Mouse (Mus musculus) intestine, embryonic 15.5 days (tissue): ENCODE data around the gene Chrna9. TPM values are rescaled to one million over a fixed set of nuclear protein-coding genes. Genes with fewer than 3 reads are reported as not detected.

Source experiments
- ATAC-seq: fragments of 200-750 bp; cut with Nextera tagmentation; 2 replicates; pipeline ENCODE4 v1.8.0; 2017; ENCODE audit warnings: moderate TSS enrichment, moderate library complexity
- H3K27ac ChIP-seq: fragments of 300-500 bp; sonication (generic); 2 replicates; pipeline ENCODE4 v1.5.1; 2015; ENCODE audit warnings: mild to moderate bottlenecking, inconsistent platforms
- H3K27me3 ChIP-seq: fragments of 300-500 bp; sonication (generic); replicated peaks from 2 replicates; pipeline ENCODE4 v1.6.1; 2015; ENCODE audit warnings: inconsistent platforms
- H3K36me3 ChIP-seq: fragments of 300-500 bp; sonication (generic); 2 replicates; pipeline ENCODE4 v1.6.1; 2015; ENCODE audit warnings: inconsistent platforms
- H3K4me1 ChIP-seq: fragments of 300-500 bp; sonication (generic); replicated peaks from 2 replicates; pipeline ENCODE4 v1.6.1; 2015; ENCODE audit warnings: inconsistent platforms
- H3K4me2 ChIP-seq: fragments of 300-500 bp; sonication (generic); replicated peaks from 2 replicates; pipeline ENCODE4 v1.6.1; 2015; ENCODE audit warnings: mild to moderate bottlenecking, inconsistent platforms
- H3K4me3 ChIP-seq: fragments of 300-500 bp; sonication (generic); replicated peaks from 2 replicates; pipeline ENCODE4 v1.5.1; 2015; ENCODE audit warnings: inconsistent platforms
- H3K9ac ChIP-seq: fragments of 300-500 bp; sonication (generic); 2 replicates; pipeline ENCODE4 v1.6.1; 2015; ENCODE audit warnings: inconsistent platforms
- H3K9me3 ChIP-seq: fragments of 300-500 bp; sonication (generic); 2 replicates; pipeline ENCODE4 v1.6.1; 2016; ENCODE audit warnings: inconsistent platforms
- WGBS: fragments of 180-500 bp; shearing (Covaris S2); methylation state at CpG from one replicate; pipeline ENCODE4 v1.1.7; 2015; 5-methylcytosine and 5-hydroxymethylcytosine counted together
- polyA plus RNA-seq: library from polyadenylated mRNA; unstranded; fragments of >200 nt; fragmentation: Nextera tagmentation; extraction: Ambion mirVana; gene quantifications from 2 replicates; pipeline ENCODE4 v1.2.1, GENCODE M21; 2015

The Chrna9 gene
- polyA plus RNA-seq, 1 experiment from 2014 or later, result not detected

- ATAC-seq, result peak; percentile 43
- peaks cover 3% of the 10 kb centered on the region; the same call in 1 of the 2 replicates for H3K4me1 ChIP-seq
- H3K27ac ChIP-seq, result peak overlapping the region; percentile 85
- H3K36me3 ChIP-seq, result no peaks in the 10 kb centered on the region
- H3K4me2 ChIP-seq, result peak overlapping the region; percentile 40
- H3K27me3 ChIP-seq, result no peaks in the 10 kb centered on the region
- H3K9ac ChIP-seq, result no peak overlapping the region
- H3K9me3 ChIP-seq, result no peaks in the 10 kb centered on the region
- peak overlapping the region; percentile 11; the same call in 1 of the 2 replicates for H3K4me3 ChIP-seq
- 38% methylated on average over 16 of the region's 16 CpGs for WGBS
Observed at GRCm38 (mm10) chr5:66005041-66005678, 70.4 kb downstream of the Chrna9 start.

DNA sequence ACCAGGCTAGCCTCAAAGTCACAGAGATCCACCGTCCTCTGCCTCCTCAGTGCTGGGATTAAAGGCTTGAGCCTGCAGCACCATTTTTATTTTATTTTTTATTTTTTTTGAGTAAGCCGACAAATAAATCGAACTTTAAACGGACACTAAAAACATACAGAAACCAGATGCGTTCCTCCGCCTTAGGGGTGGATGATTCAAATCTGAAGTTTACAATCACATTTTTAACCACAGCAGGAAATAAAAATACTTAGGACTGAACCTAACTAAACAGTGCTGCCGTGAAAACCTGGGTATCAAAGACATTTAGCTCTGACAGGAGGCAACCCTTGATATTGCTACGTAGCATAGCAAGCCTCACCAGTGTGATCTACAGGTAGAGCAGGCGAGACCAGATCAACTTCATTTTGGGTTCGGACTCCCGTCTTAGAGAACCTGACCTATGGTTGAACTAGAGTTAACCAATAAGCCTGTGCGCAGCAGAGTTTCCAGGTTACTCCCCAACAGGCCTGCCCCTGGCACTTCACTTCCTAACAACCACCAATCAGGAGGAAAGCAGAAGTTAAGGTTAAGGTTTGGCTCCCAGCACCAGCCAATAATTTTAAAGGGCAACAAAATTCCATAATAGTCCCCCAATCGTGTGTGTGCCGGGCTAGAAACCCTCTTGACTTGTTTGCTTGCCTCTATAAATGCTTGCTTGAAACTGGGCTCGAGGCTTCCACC lies 73.7 kb downstream of the Chrna9 start:
- H3K4me1 ChIP-seq, result no peaks in the 10 kb centered on the region
- 69% methylated on average over 15 of the region's 15 CpGs for WGBS
- H3K27me3 ChIP-seq, result no peaks in the 10 kb centered on the region
- no peak overlapping the region for H3K4me2 ChIP-seq
- ATAC-seq, result no peak
- no peaks in the 10 kb centered on the region for H3K36me3 ChIP-seq
- no peak overlapping the region for H3K4me3 ChIP-seq
- H3K9me3 ChIP-seq, result no peaks in the 10 kb centered on the region
- H3K27ac ChIP-seq, result no peak overlapping the region
- H3K9ac ChIP-seq, result no peak overlapping the region

- Histone ChIP-seq H3K9me3 (no peaks in the 10 kb centered on the region), H3K27ac (no peak overlapping the region), H3K36me3 (no peaks in the 10 kb centered on the region), H3K4me3 (no peak overlapping the region), H3K4me2 (no peak overlapping the region), H3K9ac (no peak overlapping the region), H3K4me1 (peaks cover 3% of the 10 kb centered on the region; the same call in 1 of the 2 replicates), H3K27me3 (no peaks in the 10 kb centered on the region)
- peak; percentile 87 for ATAC-seq
- WGBS, result 61% methylated on average over 3 of the region's 3 CpGs
Observed at GRCm38 (mm10) chr5:66013999-66014398, 79.3 kb downstream of the Chrna9 start.

GRCm38 (mm10) chr5:66014437-66014836 lies 79.7 kb downstream of the Chrna9 start:
- peak; percentile 48 for ATAC-seq

GRCm38 (mm10) chr5:66015449-66015961 lies 80.8 kb downstream of the Chrna9 start:
- no peak for ATAC-seq
- Histone ChIP-seq H3K9ac (no peak overlapping the region), H3K27ac (no peak overlapping the region), H3K9me3 (no peaks in the 10 kb centered on the region), H3K36me3 (peaks cover 2% of the 10 kb centered on the region), H3K4me2 (no peak overlapping the region), H3K27me3 (no peaks in the 10 kb centered on the region), H3K4me1 (peaks cover 3% of the 10 kb centered on the region; the same call in 1 of the 2 replicates), H3K4me3 (no peak overlapping the region)
- 94% methylated on average over 2 of the region's 2 CpGs for WGBS

More at GRCm38 (mm10) chr5:66014437-66014836, 79.7 kb downstream of the Chrna9 start:
- H3K4me3 ChIP-seq, result no peak overlapping the region
- no peak overlapping the region for H3K27ac ChIP-seq
- peaks cover 3% of the 10 kb centered on the region; the same call in 1 of the 2 replicates for H3K4me1 ChIP-seq
- 88% methylated on average over 2 of the region's 2 CpGs for WGBS
- no peak overlapping the region for H3K4me2 ChIP-seq
- H3K36me3 ChIP-seq, result no peaks in the 10 kb centered on the region; the same call in 1 of the 2 replicates
- H3K9me3 ChIP-seq, result no peaks in the 10 kb centered on the region
- no peaks in the 10 kb centered on the region for H3K27me3 ChIP-seq
- H3K9ac ChIP-seq, result no peak overlapping the region

DNA sequence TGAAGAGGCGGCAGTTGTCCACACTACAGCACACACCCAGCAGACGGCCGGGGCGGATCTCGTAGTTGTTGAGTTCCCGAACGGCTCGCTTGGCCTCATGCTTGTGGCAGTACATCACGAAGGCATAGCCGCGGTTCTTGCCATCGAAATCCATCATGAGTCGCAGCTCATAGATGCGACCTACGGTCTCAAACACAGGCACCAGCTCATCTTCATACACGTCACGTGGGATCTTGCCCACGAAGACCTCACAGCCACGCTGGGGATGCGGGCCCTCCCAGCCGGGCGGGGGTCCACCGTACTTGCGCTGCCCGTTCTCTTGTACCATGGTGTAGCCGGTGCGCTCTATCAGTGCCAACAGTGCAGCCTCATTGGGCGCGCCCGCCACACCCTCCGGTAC lies 92.1 kb downstream of the Chrna9 start:
- Histone ChIP-seq H3K4me2 (no peak overlapping the region), H3K36me3 (peaks cover 24% of the 10 kb centered on the region), H3K9me3 (no peaks in the 10 kb centered on the region), H3K27ac (no peak overlapping the region), H3K4me3 (no peak overlapping the region), H3K9ac (no peak overlapping the region), H3K27me3 (no peaks in the 10 kb centered on the region), H3K4me1 (no peaks in the 10 kb centered on the region)
- WGBS, result 96% methylated on average over 31 of the region's 31 CpGs
- ATAC-seq, result no peak

Other genes starting within 250 kb of the Chrna9 start
- gene Pds5a, start 236.6 kb upstream of the Chrna9 start, polyA plus RNA-seq, result 50.2 and 54.9 TPM in 2 replicates
- 21.5 and 25.0 TPM in 2 replicates for gene N4bp2, start 171.4 kb upstream of the Chrna9 start, polyA plus RNA-seq
- gene Rhoh, start 73.7 kb upstream of the Chrna9 start, polyA plus RNA-seq, result 1.2 and 1.6 TPM in 2 replicates
- gene 9130230L23Rik, start 69.4 kb downstream of the Chrna9 start, polyA plus RNA-seq, result 1.6 and 2.4 TPM in 2 replicates
- 129 and 133 TPM in 2 replicates for gene Rbm47, start 238.2 kb downstream of the Chrna9 start, polyA plus RNA-seq